ENCODE assay signal across 8 mouse cellular contexts in the genomic region with DNA sequence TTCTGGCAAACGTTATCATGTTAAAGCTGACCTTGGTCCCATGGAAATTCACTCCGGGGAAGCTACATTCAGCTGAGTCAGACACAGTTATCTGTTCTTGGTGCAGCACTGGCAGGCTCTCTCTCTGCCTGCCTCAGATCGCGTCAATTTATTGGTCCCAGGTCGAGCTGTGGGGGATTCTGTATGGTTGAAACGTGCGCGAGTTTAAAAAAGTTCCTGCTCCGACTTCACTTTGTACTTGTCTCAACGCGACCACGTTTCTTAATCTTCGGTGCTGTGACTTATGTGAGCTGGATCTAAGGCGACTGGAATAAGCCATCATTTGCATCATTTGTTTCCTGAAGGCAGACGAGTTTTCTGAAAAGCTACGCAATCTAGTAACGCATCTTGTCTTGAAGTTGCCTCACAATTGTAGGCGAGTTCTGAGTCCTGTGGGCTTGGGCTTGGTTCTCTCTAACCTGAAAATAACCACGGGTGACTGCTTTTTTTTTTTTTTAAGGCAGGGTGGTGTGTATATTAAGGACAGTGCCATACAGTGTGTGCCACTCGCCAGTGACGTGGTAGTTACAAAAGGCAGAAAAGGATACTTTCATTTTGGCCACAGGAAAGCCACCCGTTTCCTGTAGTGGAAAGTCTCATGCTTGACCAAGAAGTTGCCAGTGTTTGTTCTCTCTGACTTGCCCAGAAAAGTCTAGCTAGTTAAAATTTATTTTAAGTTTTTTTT. TPM values are rescaled to one million over a fixed set of nuclear protein-coding genes. Genes with fewer than 3 reads are reported as not detected.
DNase-seq lines count a peak whose midpoint lies in the region; ATAC-seq and TF ChIP-seq lines count a peak whose summit lies in the region.

No protein-coding gene starts in this region.

- no peak overlapping the region for H3K9ac ChIP-seq in lung, embryonic 16.5 days (ENCODE audit: low read length)
- H3K9ac ChIP-seq in kidney, embryonic 14.5 days (ENCODE audit: low read depth, low read length): no peak overlapping the region
- no peak overlapping the region for H3K9ac ChIP-seq in midbrain, embryonic 14.5 days (replicated peaks; ENCODE audit: low read length)

- DNase-seq in lung, postnatal 4 days: no peak
- DNase-seq in c-Kit-positive CD71-positive TER-119-positive erythroid progenitor cells, embryonic 14.5 days (ENCODE audit: low spot score): no peak
- no peak for DNase-seq in midbrain, embryonic 14.5 days
- no peak for DNase-seq in layer of hippocampus, adult 11-12 months (ENCODE audit: low spot score)

- no peak overlapping the region for H3K27ac ChIP-seq in lung, embryonic 16.5 days (ENCODE audit: low read length)
- H3K27ac ChIP-seq in bone marrow macrophage, adult 2 months (ENCODE audit: insufficient read depth, low read depth, low read length): peak overlapping the region; percentile 61
- no peak overlapping the region; the same call in 1 of the 2 replicates for H3K27ac ChIP-seq in kidney, embryonic 14.5 days (ENCODE audit: low read depth, low read length)
- no peak overlapping the region for H3K27ac ChIP-seq in midbrain, embryonic 14.5 days (replicated peaks; ENCODE audit: low read depth, low read length)

- no peaks in the 10 kb centered on the region for H3K27me3 ChIP-seq in lung, embryonic 16.5 days (ENCODE audit: control insufficient read depth, insufficient read depth, low read depth, low read length)
- H3K27me3 ChIP-seq in kidney, embryonic 14.5 days (ENCODE audit: control insufficient read depth, insufficient read depth, low read length): no peaks in the 10 kb centered on the region
- no peaks in the 10 kb centered on the region for H3K27me3 ChIP-seq in midbrain, embryonic 14.5 days (ENCODE audit: control insufficient read depth, insufficient read depth, low read length)

- 45% methylated on average over 22 of the region's 22 CpGs for WGBS in lung, embryonic 16.5 days
- WGBS in kidney, embryonic 14.5 days: 63% methylated on average over 22 of the region's 22 CpGs
- WGBS in midbrain, embryonic 14.5 days: 79% methylated on average over 22 of the region's 22 CpGs

- H3K4me2 ChIP-seq in lung, embryonic 16.5 days (ENCODE audit: low read depth, low read length): peak overlapping the region; percentile 55
- H3K4me2 ChIP-seq in kidney, embryonic 14.5 days (replicated peaks; ENCODE audit: low read depth, low read length): peak overlapping the region; percentile 33; the same call in 1 of the 2 replicates
- H3K4me2 ChIP-seq in midbrain, embryonic 14.5 days (ENCODE audit: low read length): no peak overlapping the region

- no peaks in the 10 kb centered on the region; the same call in 1 of the 2 replicates for H3K4me1 ChIP-seq in lung, embryonic 16.5 days (replicated peaks; ENCODE audit: control insufficient read depth, insufficient read depth, low read length)
- peaks cover 6% of the 10 kb centered on the region for H3K4me1 ChIP-seq in bone marrow macrophage, adult 2 months (ENCODE audit: control insufficient read depth, insufficient read depth, low read length)
- H3K4me1 ChIP-seq in kidney, embryonic 14.5 days (ENCODE audit: control insufficient read depth, insufficient read depth, low read length): peaks cover 5% of the 10 kb centered on the region; the same call in 1 of the 2 replicates
- no peaks in the 10 kb centered on the region for H3K4me1 ChIP-seq in midbrain, embryonic 14.5 days (ENCODE audit: control insufficient read depth, insufficient read depth, low read length)

- TF ChIP-seq POLR2A in bone marrow macrophage, adult 2 months (IDR thresholded peaks at IDR 0.05; ENCODE audit: borderline replicate concordance, low read depth, low read length): no peak

- TF ChIP-seq CTCF in bone marrow macrophage, adult 2 months (IDR thresholded peaks at IDR 0.05; ENCODE audit: low read depth, low read length): no peak

- no peaks in the 10 kb centered on the region for H3K36me3 ChIP-seq in lung, embryonic 16.5 days (ENCODE audit: control insufficient read depth, insufficient read depth, low read length)
- H3K36me3 ChIP-seq in kidney, embryonic 14.5 days (ENCODE audit: control insufficient read depth, insufficient read depth, low read length): no peaks in the 10 kb centered on the region
- H3K36me3 ChIP-seq in midbrain, embryonic 14.5 days (ENCODE audit: control insufficient read depth, insufficient read depth, low read length): no peaks in the 10 kb centered on the region

- H3K4me3 ChIP-seq in lung, embryonic 16.5 days (ENCODE audit: low read length): peak overlapping the region; percentile 32
- H3K4me3 ChIP-seq in bone marrow macrophage, adult 2 months (ENCODE audit: insufficient read depth, low read length): peak overlapping the region; percentile 65
- H3K4me3 ChIP-seq in kidney, embryonic 14.5 days (ENCODE audit: low read length): peak overlapping the region; percentile 18; the same call in 1 of the 2 replicates
- H3K4me3 ChIP-seq in midbrain, embryonic 14.5 days (replicated peaks; ENCODE audit: low read depth, low read length): no peak overlapping the region

- no peaks in the 10 kb centered on the region for H3K9me3 ChIP-seq in lung, embryonic 16.5 days (ENCODE audit: control insufficient read depth, low read length)
- no peaks in the 10 kb centered on the region for H3K9me3 ChIP-seq in kidney, embryonic 14.5 days (ENCODE audit: control insufficient read depth, low read length)
- no peaks in the 10 kb centered on the region for H3K9me3 ChIP-seq in midbrain, embryonic 14.5 days (ENCODE audit: control insufficient read depth, low read length)

- ATAC-seq in lung, embryonic 16.5 days (ENCODE audit: low read depth): peak; percentile 62
- no peak for ATAC-seq in kidney, embryonic 14.5 days (ENCODE audit: low FRiP score, low TSS enrichment)
- ATAC-seq in neutrophil, adult 5-6 weeks (ENCODE audit: extremely low read depth, insufficient number of reproducible peaks, low FRiP score, poor library complexity, severe bottlenecking): peak; percentile 55
- no peak for ATAC-seq in midbrain, embryonic 14.5 days (ENCODE audit: low FRiP score, low TSS enrichment)

RNA-seq across cellular contexts. Expression of gene Esr1, which starts 1.1 kb away (rescaled TPM):
- polyA plus RNA-seq in lung, embryonic 16.5 days (2015; fragmentation: Nextera tagmentation; extraction: Ambion mirVana): 0.36 and 0.54 TPM in 2 replicates
- 5.4 and 5.6 TPM in 2 replicates for polyA plus RNA-seq in bone marrow macrophage, adult 2 months (2012; ENCODE audit: insufficient read depth, insufficient read length, missing spikeins)
- 1.0 and 2.1 TPM in 2 replicates for polyA plus RNA-seq in kidney, embryonic 14.5 days (2014; fragmentation: Nextera tagmentation; extraction: Ambion mirVana)
- total RNA-seq in neutrophil, adult 5-6 weeks (2017): 2.2 and 3.2 TPM in 2 replicates
- polyA plus RNA-seq in midbrain, embryonic 14.5 days (2014; fragmentation: Nextera tagmentation; extraction: Ambion mirVana): 0.27 and 0.30 TPM in 2 replicates

Comparison
In these comparisons a context has a peak if more than half of its experiments do, and no peak if none do; other contexts are left out.
1. ATAC-seq: peak in lung, embryonic 16.5 days (single experiment) and neutrophil, adult 5-6 weeks (single experiment); none in kidney, embryonic 14.5 days (single experiment) and midbrain, embryonic 14.5 days (single experiment).